Mouse (Mus musculus) midbrain, embryonic 15.5 days (tissue): ENCODE results near the gene Galnt2. TPM values are rescaled to one million over a fixed set of nuclear protein-coding genes. Genes with fewer than 3 reads are reported as not detected.

Experiments
- ATAC-seq: fragments of 200-750 bp; cut with Nextera tagmentation; replicated peaks from 2 replicates; pipeline ENCODE4 v1.8.0; 2017; ENCODE audit warnings: moderate TSS enrichment
- H3K27ac ChIP-seq: fragments of 300-500 bp; sonication (generic); 2 replicates; pipeline ENCODE4 v1.5.1; 2015; ENCODE audit warnings: mild to moderate bottlenecking, inconsistent platforms
- H3K27me3 ChIP-seq: fragments of 300-500 bp; sonication (generic); replicated peaks from 2 replicates; pipeline ENCODE4 v1.6.1; 2015; ENCODE audit warnings: inconsistent platforms
- H3K36me3 ChIP-seq: fragments of 300-500 bp; sonication (generic); replicated peaks from 2 replicates; pipeline ENCODE4 v1.6.1; 2015; ENCODE audit warnings: inconsistent platforms
- H3K4me1 ChIP-seq: fragments of 300-500 bp; sonication (generic); 2 replicates; pipeline ENCODE4 v1.6.1; 2015; ENCODE audit warnings: inconsistent platforms
- H3K4me2 ChIP-seq: fragments of 300-500 bp; sonication (generic); 2 replicates; pipeline ENCODE4 v1.6.1; 2015; ENCODE audit warnings: inconsistent platforms, mild to moderate bottlenecking, moderate library complexity
- H3K4me3 ChIP-seq: fragments of 300-500 bp; sonication (generic); 2 replicates; pipeline ENCODE4 v1.5.1; 2015; ENCODE audit warnings: mild to moderate bottlenecking, inconsistent platforms
- H3K9ac ChIP-seq: fragments of 300-500 bp; sonication (generic); 2 replicates; pipeline ENCODE4 v1.6.1; 2015; ENCODE audit warnings: mild to moderate bottlenecking, inconsistent platforms
- H3K9me3 ChIP-seq: fragments of 300-500 bp; sonication (generic); 2 replicates; pipeline ENCODE4 v1.6.1; 2016; ENCODE audit warnings: inconsistent platforms
- WGBS: fragments of 180-500 bp; shearing (Covaris S2); methylation state at CpG from one replicate; pipeline ENCODE4 v1.1.7; 2015; ENCODE audit warnings: mixed read lengths; 5-methylcytosine and 5-hydroxymethylcytosine counted together
- polyA plus RNA-seq: library from polyadenylated mRNA; unstranded; fragments of >200 nt; fragmentation: Nextera tagmentation; extraction: Ambion mirVana; gene quantifications from 2 replicates; pipeline ENCODE4 v1.2.1, GENCODE M21; 2015

The Galnt2 gene
- polyA plus RNA-seq: 67.4 and 78.1 TPM in 2 replicates

DNA sequence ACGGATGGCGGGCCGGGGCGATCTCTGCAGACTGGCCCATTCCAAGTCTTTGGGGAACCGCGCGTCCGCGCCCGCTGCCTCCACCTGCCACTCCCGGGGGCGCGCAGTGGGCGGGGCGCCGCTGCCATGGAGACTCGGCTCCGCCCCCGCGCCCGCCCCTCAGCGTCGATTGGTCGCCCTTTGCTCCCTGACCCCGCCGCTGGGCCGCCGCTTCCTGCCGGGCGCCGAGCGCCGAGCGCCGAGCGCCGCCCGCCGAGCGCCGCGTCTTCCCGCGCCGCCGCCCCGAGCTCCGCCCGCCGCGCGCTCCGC, at the start of gene Galnt2:
TSS of gene Galnt2 (plus strand) at position 216 of the 309 bp plus-strand sequence.
- under 1% methylated on average over 24 of the region's 53 CpGs for WGBS
- no peaks in the 10 kb centered on the region for H3K36me3 ChIP-seq
- H3K4me2 ChIP-seq: peak within 1 kb of the TSS; percentile 92

DNA sequence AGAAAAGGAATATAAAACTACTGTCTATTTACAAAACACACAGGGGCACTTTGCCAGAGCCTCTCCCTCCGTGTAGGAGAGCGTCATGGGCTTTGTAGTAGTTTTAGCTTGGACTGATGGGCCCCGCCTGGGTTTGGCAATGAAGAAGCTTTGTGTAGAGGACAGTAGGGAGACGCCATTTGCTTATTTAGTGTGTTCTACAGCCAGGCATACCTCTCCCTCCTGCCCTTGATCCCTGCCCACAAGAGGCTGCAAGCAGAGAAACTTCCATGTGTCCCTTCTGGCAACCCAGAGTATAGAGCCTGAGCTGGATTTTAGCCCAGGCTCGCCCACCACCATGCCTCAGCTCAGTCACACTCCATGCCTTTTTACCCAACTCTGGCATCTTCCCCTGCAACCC, 49.4 kb upstream of the Galnt2 start:
- H3K9ac ChIP-seq: no peak overlapping the region
- H3K4me3 ChIP-seq: no peak overlapping the region
- peaks cover 3% of the 10 kb centered on the region; the same call in 1 of the 2 replicates for H3K4me1 ChIP-seq
- no peaks in the 10 kb centered on the region for H3K27me3 ChIP-seq
- WGBS: 84% methylated on average over 5 of the region's 5 CpGs
- no peak overlapping the region for H3K4me2 ChIP-seq
- no peaks in the 10 kb centered on the region for H3K36me3 ChIP-seq
- no peak for ATAC-seq
- no peak overlapping the region for H3K27ac ChIP-seq
- no peaks in the 10 kb centered on the region for H3K9me3 ChIP-seq

More for the DNA sequence above, at the start of gene Galnt2:
- Histone ChIP-seq H3K4me3 (peak within 1 kb of the TSS; percentile 93), H3K27me3 (no peaks in the 10 kb centered on the region), H3K27ac (peak within 1 kb of the TSS; percentile 83), H3K9ac (peak within 1 kb of the TSS; percentile 87), H3K9me3 (no peaks in the 10 kb centered on the region), H3K4me1 (peaks cover 44% of the 10 kb centered on the region)
- peak; percentile 84 for ATAC-seq

DNA sequence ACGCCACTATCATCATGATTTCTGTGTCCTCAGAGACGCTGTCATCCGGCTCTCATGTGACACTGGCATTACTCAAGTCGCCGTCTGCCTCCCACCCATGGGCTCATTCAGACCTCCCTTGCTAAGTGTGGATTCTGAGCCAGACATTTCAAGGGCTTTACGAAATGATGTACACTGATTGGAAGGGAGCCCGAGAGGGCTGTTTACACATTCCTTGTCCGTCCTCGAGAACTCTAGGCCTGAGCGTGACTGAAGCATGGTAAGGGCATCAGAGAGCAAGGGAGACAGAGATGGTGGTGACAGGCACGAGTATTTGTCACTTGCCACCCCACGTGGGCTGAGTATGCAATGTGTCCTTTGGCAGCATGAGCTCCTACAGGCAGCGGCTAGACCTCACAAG, 49.0 kb upstream of the Galnt2 start:
- WGBS: 63% methylated on average over 13 of the region's 13 CpGs
- Histone ChIP-seq H3K36me3 (no peaks in the 10 kb centered on the region), H3K9ac (no peak overlapping the region), H3K27me3 (no peaks in the 10 kb centered on the region), H3K4me1 (no peaks in the 10 kb centered on the region), H3K9me3 (no peaks in the 10 kb centered on the region), H3K4me2 (no peak overlapping the region), H3K27ac (no peak overlapping the region), H3K4me3 (no peak overlapping the region)
- ATAC-seq: 0 out of 2 replicates have a peak, but pooled peaks have one; percentile 42

DNA sequence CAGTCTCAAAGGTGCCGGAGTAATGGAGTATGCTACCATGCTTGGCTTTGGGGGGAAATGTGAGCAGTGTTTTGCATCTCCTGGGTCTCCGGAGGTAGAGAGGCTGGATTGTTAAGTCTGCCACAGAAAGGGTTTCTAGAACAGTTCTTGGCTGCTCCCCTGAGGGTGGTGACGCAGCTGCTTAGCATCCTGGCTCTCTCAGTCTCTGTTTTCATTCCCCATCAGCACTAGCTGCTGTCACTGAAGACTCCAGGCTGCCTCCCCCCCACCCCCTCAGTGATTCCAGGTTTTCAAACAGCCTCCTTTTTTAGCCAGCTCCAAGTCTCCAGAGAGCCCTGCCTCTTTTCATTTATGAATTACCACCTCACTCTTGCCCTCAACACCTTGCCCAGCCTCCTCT, 47.1 kb upstream of the Galnt2 start:
- ATAC-seq: no peak
- WGBS: 62% methylated on average over 3 of the region's 3 CpGs
- Histone ChIP-seq H3K9me3 (no peaks in the 10 kb centered on the region), H3K9ac (no peak overlapping the region), H3K4me2 (no peak overlapping the region), H3K27ac (peak overlapping the region; percentile 1; the same call in 1 of the 2 replicates), H3K27me3 (no peaks in the 10 kb centered on the region), H3K4me1 (no peaks in the 10 kb centered on the region), H3K36me3 (no peaks in the 10 kb centered on the region), H3K4me3 (no peak overlapping the region)

DNA sequence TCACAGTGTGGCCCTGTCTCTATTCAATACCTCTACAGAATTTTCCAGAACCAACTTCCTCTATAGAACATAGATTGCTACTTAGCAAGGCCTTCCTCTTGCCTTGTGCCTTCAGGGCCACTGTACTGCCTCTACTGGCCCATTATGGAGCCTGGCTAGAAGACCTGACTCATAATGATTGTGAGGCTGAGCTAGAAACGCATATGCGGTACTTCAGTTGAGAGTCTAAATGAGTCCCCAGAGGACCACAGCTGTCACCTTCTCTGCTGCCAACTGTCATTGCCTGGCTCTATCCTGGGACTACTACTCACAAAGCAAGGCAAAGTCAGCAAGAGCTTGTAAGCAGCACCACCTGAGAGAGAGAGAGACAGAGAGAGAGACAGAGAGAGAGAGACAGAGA, 46.7 kb upstream of the Galnt2 start:
- no peaks in the 10 kb centered on the region for H3K27me3 ChIP-seq
- ATAC-seq: 0 out of 2 replicates have a peak, but pooled peaks have one; percentile 39
- no peaks in the 10 kb centered on the region for H3K9me3 ChIP-seq
- peak overlapping the region; percentile 1; the same call in 1 of the 2 replicates for H3K27ac ChIP-seq
- no peaks in the 10 kb centered on the region for H3K4me1 ChIP-seq
- WGBS: 60% methylated on average over 2 of the region's 2 CpGs
- H3K36me3 ChIP-seq: no peaks in the 10 kb centered on the region
- H3K4me2 ChIP-seq: no peak overlapping the region
- H3K4me3 ChIP-seq: no peak overlapping the region
- H3K9ac ChIP-seq: no peak overlapping the region

DNA sequence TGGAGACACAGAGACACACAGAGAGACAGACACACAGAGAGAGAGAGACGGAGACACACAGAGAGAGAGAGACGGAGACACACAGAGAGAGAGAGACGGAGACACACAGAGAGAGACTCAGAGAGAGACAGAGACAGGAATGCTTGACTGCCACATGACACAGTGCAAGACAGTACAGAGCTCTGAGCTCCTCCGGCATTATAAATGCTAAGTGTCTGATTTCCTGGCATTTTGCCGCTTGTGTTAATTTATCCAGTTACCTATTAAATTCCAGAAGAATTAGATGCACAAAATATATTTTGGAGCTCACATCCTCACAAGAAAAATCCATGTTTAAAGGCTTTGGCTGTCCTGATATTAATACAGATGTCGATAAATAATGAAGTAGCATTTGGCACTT, 46.1 kb upstream of the Galnt2 start:
- WGBS: 74% methylated on average over 6 of the region's 6 CpGs
- no peaks in the 10 kb centered on the region for H3K27me3 ChIP-seq
- H3K4me2 ChIP-seq: no peak overlapping the region
- no peak overlapping the region for H3K4me3 ChIP-seq
- H3K27ac ChIP-seq: peak overlapping the region; percentile 50; the same call in 1 of the 2 replicates
- no peaks in the 10 kb centered on the region for H3K36me3 ChIP-seq
- no peak for ATAC-seq
- no peak overlapping the region for H3K9ac ChIP-seq
- H3K4me1 ChIP-seq: no peaks in the 10 kb centered on the region
- H3K9me3 ChIP-seq: no peaks in the 10 kb centered on the region

DNA sequence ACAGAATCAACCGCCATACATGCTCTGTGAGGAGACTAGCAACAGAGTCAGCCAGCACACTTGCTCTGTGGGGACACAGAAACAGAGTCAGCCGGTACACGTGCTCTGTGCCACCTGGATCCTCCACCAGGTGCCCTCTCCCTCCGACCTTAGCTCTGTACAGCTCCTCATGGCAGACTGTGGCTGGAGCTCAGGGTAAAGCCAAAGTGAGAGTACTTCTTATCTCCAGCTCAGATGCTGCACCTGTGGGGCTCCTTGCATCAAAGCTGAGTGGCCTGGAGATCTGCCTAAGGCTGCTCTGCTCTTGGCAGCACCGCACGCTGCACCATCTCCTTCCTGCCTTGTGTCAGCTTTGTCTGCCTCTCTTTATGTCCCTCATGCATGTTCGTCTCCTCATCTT, 40.8 kb upstream of the Galnt2 start:
- Histone ChIP-seq H3K27me3 (no peaks in the 10 kb centered on the region), H3K9ac (no peak overlapping the region), H3K4me1 (peaks cover 4% of the 10 kb centered on the region; the same call in 1 of the 2 replicates), H3K4me3 (no peak overlapping the region), H3K27ac (no peak overlapping the region), H3K4me2 (no peak overlapping the region), H3K36me3 (no peaks in the 10 kb centered on the region), H3K9me3 (no peaks in the 10 kb centered on the region)
- 80% methylated on average over 7 of the region's 7 CpGs for WGBS
- no peak for ATAC-seq

DNA sequence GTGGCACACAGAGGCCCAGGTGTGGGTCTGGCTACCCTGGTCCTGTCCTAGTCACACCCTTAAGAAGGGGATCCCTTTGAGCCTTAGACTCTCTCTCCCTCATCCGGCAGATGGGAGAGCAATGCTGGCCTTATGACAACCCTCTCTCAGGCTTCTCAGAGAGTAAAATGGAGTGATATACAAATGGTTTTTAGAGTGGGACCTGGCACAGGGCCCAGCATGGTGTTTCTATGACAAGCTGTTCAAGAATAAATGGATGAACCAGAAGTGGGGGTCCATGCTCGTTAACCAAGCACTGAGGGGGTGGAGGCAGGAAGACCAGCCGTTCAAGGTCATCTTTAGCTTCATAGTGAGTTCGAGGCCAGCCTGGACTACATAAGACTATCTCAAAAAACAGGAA, 38.9 kb upstream of the Galnt2 start:
- ATAC-seq: no peak
- peaks cover 4% of the 10 kb centered on the region; the same call in 1 of the 2 replicates for H3K4me1 ChIP-seq
- 83% methylated on average over 4 of the region's 4 CpGs for WGBS
- H3K27me3 ChIP-seq: no peaks in the 10 kb centered on the region
- no peak overlapping the region for H3K4me2 ChIP-seq
- no peak overlapping the region for H3K4me3 ChIP-seq
- H3K27ac ChIP-seq: no peak overlapping the region
- H3K36me3 ChIP-seq: no peaks in the 10 kb centered on the region
- H3K9me3 ChIP-seq: no peaks in the 10 kb centered on the region
- H3K9ac ChIP-seq: no peak overlapping the region

DNA sequence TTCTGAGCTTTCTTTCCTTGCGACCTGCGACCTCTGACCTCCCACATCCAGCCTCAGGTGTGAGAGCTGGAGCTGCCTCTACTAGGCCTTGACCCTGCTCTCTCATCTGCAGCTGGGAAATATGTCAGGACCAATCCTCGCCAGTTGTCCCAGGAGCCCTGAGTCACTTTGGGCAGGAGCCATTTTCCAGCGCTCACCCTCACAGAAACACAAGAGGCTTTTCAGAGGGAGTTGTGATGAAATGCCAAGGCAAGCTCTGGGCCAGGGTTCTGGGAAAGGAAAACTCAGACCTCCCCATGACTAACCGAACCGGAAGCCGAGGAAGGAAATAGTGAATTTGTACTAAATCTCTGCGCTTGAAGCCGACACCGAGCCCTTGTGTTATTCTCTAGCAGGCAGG, 38.2 kb upstream of the Galnt2 start:
- Histone ChIP-seq H3K27me3 (no peaks in the 10 kb centered on the region), H3K4me3 (no peak overlapping the region), H3K27ac (no peak overlapping the region), H3K4me1 (peaks cover 4% of the 10 kb centered on the region; the same call in 1 of the 2 replicates), H3K4me2 (no peak overlapping the region), H3K9ac (no peak overlapping the region), H3K36me3 (no peaks in the 10 kb centered on the region), H3K9me3 (no peaks in the 10 kb centered on the region)
- WGBS: 91% methylated on average over 10 of the region's 10 CpGs
- ATAC-seq: no peak

DNA sequence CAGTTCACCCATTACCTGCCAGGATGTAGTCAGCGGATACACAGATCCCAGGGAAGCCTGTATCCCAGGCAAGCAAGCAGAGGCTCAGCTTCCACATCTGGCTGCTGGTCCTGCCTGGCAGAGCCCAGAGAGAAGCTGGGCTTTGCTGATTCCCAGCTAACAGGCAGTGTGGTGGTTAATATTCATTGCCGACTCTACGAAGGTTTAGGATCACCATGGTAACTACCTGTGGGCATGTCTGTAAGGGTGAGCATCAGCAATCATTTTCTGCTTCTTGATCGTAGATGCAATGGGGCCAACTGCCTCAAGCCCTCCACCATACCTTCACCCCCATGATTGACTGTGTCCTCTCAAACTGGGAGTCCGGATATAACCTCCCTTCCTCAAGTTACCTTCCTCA, 37.2 kb upstream of the Galnt2 start:
- Histone ChIP-seq H3K36me3 (no peaks in the 10 kb centered on the region), H3K9ac (no peak overlapping the region), H3K9me3 (no peaks in the 10 kb centered on the region), H3K4me1 (peaks cover 4% of the 10 kb centered on the region; the same call in 1 of the 2 replicates), H3K4me3 (no peak overlapping the region), H3K4me2 (no peak overlapping the region), H3K27ac (peak overlapping the region; percentile 25; the same call in 1 of the 2 replicates), H3K27me3 (no peaks in the 10 kb centered on the region)
- ATAC-seq: peak; percentile 83
- 51% methylated on average over 5 of the region's 5 CpGs for WGBS

DNA sequence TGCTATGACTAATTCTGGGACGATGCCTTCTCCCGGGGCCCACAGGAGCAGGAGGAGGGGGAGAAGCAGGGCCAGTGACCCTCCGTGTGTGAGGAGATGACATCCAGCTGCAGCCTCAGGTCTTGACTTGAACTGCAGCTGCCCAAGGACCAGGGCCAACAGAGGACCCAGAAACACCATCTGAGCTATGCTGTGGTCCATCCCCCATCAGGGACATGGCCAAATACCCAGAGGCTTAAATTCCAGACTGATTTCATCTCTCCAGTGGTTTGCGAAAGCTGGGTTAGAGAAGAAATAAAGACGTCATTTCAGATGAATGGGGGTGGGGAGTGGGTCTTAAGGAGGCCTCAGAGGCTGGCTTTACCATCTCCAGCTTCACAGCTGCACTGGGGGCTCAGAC, 35.0 kb upstream of the Galnt2 start:
- ATAC-seq: no peak
- H3K4me1 ChIP-seq: peaks cover 4% of the 10 kb centered on the region; the same call in 1 of the 2 replicates
- H3K36me3 ChIP-seq: no peaks in the 10 kb centered on the region

DNA sequence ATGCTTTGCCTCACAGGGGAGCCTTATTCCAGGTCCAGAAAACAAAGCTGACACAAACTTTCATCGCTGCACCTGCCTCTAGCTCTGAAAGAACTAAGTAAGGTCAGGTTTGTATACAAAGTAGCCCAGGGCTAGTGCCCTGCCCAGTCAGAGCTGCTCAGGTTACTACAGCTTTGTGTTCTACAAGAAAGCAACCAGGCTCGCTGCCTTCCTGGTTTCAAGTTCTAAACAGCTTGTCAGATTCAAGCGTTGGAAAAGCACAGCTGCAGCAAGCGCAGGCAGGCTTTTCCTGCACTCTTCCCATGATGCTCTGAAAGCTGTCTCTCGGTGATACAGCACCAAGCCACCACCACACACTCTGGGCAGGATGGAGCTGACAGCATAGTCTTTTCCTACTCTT, 34.4 kb upstream of the Galnt2 start:
- H3K9ac ChIP-seq: no peak overlapping the region
- H3K27me3 ChIP-seq: no peaks in the 10 kb centered on the region
- no peak overlapping the region for H3K4me3 ChIP-seq
- no peak for ATAC-seq
- no peak overlapping the region for H3K4me2 ChIP-seq
- 58% methylated on average over 5 of the region's 5 CpGs for WGBS
- no peaks in the 10 kb centered on the region for H3K9me3 ChIP-seq
- peaks cover 4% of the 10 kb centered on the region; the same call in 1 of the 2 replicates for H3K4me1 ChIP-seq
- H3K36me3 ChIP-seq: no peaks in the 10 kb centered on the region
- no peak overlapping the region for H3K27ac ChIP-seq

More for the DNA sequence above, 35.0 kb upstream of the Galnt2 start:
- H3K9me3 ChIP-seq: no peaks in the 10 kb centered on the region
- H3K27ac ChIP-seq: no peak overlapping the region
- H3K4me2 ChIP-seq: no peak overlapping the region
- no peak overlapping the region for H3K4me3 ChIP-seq
- no peak overlapping the region for H3K9ac ChIP-seq
- no peaks in the 10 kb centered on the region for H3K27me3 ChIP-seq
- 56% methylated on average over 5 of the region's 5 CpGs for WGBS

DNA sequence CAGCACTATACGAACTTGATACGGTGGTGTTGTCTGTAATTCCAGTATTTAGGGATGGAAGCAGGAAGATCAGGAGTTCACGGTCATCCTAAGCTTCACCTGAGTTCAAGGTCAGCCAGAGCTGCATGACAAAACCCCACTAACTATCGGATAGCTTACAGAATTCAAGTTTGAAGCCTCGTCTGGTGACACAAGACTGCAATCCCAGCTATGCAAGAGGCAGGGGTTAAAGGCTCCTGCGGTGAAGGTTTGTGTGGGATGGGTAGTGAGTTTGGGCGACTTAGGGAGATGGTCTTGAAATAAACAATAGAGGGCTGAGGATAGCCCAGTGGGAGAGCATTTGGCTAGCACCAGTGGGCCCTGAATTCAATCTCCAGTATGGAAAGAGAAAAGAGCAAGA, 33.0 kb upstream of the Galnt2 start:
- no peaks in the 10 kb centered on the region for H3K9me3 ChIP-seq
- H3K4me2 ChIP-seq: no peak overlapping the region
- no peak overlapping the region for H3K9ac ChIP-seq
- H3K4me1 ChIP-seq: peaks cover 4% of the 10 kb centered on the region; the same call in 1 of the 2 replicates
- no peaks in the 10 kb centered on the region for H3K36me3 ChIP-seq
- no peak overlapping the region for H3K4me3 ChIP-seq
- H3K27me3 ChIP-seq: no peaks in the 10 kb centered on the region
- 75% methylated on average over 7 of the region's 7 CpGs for WGBS
- no peak overlapping the region for H3K27ac ChIP-seq
- no peak for ATAC-seq
